Mouse (Mus musculus): Measurements from ENCODE around the gene St6gal1.
"Not testable (repeated sequence)": the region's sequence is repeated elsewhere in the genome, so short reads cannot be mapped to it uniquely, and the experiment has no call there.

St6gal1 gene

DNA sequence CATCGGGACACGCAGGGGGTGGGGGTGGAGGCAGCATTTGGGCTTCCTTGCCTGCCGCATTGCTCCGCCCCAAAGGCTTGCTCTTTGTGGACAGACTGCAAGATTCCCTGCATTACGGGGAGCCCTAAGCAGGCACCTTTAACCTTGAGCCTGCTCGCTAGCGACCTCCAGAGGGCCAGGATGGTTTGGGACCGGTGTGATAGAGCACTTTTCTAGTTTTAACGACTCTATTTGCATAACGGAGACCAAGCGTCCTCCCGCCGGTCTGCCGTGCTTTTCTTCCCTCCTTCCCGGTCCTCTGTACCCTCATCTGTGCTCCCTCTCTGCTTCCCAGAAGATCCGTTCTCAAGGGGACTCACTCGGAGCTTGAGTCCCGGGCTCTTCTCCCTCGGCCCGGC, at the start of gene St6gal1:
Gene St6gal1 (plus strand): TSS at position 70 of the 398 bp plus-strand sequence.
- DNase-seq (ENCODE audit: low spot score in 2 of 2) = peak; percentile 71 to 77

DNA sequence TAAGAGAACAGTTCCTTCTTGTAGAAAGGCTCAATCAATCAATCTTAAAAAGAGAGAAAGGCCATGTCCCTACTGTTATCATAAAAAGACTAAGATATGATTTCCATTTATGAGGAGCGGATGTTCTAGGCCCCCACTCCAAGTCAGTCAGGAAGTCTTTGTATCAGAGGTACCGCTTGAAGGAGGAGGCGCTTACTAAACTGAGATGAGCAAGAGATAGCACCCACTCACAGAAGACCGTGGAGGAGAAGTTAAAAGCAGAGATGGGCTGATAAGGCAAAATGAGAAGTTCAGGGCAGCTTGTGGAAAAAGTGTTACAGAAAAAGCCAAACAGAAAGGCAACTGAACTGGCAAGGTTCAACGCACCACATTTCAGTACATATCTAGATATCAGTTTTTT, 49.7 kb upstream of the St6gal1 start:
- no peak for DNase-seq (ENCODE audit: low spot score in 2 of 2)

DNA sequence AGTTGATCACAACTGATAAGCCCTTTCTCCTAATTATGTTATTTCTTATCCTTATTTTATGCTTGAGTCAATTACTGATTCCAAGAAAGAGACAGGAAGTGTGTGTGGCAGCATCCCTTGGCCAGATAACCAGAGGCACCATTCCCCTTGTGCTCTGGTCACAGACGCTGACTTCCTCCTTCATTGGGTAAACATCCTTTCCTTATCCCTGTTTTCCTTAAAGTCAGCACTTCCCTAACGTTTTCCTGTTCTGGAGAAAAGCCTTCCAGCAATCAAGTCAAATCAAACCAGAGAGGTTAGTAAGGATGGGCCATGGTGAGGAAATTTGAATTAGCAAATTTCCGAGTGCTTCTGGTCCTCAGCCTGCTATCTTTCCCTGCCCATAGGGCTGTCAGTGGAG, 48.6 kb upstream of the St6gal1 start:
- DNase-seq (ENCODE audit: low spot score in 2 of 2) = no peak

DNA sequence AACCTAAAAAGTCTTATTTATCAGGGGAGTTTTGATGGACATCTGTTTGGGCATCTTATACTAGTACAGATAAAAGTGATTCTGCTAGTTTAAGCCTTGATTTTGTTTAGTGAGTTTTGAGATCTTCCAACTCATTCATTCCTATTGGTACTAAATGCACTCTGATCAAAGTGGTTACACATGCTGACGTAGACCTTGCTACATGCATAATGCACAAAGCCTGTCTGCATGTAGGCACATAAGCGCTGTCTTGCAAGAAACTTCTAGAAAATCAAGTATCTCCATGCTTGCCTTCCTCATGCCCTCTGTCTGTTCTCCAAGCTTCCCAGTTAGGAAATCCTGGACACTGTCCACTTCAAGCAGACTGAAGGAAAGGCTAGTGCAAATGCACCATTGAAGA, 46.7 kb upstream of the St6gal1 start:
- no peak for DNase-seq (ENCODE audit: low spot score in 2 of 2)

DNA sequence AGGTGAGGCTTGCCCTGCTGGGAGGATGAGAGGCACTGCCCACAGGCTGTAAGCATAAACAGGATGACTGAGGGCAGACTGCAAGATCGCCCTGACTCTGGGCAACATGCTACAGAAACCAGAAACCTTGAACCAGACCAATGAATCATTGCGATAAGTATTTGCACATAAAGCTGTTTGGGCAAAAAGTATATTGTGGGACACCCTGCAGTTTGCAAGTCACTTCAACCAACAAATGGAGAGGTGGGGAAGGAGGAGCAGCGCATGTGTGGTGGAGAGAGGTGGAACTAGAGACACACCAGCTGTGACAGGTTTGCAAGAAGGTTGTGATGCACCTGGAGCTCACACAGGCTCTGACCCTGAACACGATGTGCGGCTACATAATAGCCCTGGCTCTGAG, 45.7 kb upstream of the St6gal1 start:
- DNase-seq (ENCODE audit: low spot score in 2 of 2) = no peak

DNA sequence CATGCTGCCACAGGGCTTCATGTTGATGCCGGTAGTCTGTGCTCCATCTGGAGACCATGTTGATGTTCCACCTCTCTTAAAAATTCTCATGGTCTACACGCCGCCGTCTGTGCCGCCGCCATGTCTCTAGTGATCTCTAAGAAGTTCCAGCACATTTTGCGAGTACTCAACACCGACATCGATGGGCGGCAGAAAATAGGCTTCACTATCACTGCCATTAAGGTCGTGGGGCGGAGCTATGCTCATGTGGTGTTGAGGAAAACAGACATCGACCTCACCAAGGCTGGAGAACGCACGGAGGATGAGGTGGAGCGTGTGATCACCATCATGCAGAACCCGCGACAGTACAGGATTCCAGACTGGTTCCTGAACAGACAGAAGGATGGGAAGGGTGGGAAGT, 45.1 kb upstream of the St6gal1 start:
- DNase-seq (ENCODE audit: low spot score in 2 of 2) = not testable (repeated sequence)

DNA sequence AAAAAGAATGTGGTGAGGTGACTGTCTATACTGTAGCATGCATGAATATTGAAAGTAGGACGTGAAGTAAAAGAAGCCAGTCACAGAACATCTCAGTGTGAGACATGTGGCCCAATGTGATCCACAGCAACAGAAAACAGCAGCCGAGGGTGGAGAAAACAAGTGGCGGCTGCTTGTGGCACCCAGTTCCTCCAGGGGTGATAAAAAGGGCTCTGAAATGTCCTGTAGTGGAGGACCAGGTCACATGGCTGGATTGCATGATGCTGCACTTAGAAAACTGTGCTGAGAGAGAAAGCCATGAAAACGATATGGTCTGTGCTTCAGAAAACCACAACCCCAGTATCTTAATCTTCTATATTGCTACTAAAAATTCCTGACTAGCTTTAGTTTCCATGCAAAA, 43.5 kb upstream of the St6gal1 start:
- no peak for DNase-seq (ENCODE audit: low spot score in 2 of 2)

DNA sequence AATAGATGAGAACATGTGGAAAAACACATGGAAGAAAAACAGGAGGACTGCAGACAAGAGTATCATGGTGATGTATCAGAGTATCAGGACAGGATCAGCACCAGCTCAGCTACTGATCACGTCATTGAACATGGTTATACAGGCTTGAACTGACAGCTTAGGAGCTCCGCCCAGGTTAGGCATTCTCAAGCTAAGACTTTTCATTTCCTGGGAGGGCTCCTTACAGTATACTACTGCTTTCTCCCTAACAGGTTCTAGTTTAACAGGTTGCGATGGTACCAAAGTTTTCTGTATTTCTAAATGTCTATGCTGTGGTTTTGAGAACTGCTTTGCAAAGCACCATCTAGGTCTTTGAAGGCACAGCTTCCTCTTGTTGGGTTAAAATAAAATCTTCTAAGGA, 43.1 kb upstream of the St6gal1 start:
- DNase-seq (ENCODE audit: low spot score in 2 of 2) = no peak

DNA sequence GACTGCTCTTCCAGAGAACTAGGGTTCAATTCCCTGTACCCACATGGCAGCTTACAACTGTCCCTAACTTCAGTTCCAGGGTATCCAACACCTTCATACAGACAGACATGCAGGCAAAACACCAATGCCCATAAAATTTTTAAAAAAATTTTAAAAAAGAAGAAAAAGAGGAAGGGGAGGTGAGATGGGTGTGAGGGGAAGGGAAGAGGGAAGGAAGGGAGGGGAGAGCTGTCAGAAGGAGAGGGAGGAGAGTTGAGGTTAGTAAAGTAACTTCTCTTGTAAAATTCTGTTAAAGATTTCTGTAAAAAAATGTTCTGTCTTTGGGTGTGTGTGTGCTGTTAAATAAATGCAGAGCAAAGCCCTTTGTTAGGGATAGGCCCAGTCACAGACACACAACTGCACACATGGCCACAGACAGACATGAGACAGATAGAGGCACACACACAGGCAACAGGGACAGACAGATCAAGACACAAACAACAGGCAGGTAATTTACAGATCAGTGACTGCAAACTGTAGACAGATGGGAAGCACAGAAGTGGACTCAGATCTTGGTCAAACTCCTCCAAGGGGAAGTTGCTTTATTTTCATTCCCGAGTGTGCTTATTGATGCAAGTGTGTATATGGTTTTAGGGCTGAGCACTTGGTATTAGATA, 42.5 kb upstream of the St6gal1 start:
- no peak for DNase-seq (ENCODE audit: low spot score in 2 of 2)

DNA sequence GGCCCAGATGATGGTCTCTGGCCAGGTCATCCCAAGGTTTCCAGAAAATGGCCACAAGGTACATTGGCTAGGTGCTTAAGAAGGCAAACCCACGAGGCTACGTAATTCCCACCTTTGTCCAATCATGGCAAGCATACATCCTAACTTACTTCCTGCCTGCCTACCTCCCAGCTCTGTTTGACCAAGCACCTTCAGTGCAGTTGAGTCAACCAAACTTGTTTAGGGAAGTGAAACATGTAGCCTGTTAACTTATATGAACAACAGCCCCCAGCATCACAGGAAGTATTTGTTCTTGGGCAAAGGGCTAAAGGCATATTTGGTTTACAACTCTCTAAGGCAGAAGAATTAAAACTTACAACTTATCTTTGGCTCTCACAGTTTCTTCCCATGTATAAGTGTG, 38.7 kb upstream of the St6gal1 start:
- no peak for DNase-seq (ENCODE audit: low spot score in 2 of 2)

DNA sequence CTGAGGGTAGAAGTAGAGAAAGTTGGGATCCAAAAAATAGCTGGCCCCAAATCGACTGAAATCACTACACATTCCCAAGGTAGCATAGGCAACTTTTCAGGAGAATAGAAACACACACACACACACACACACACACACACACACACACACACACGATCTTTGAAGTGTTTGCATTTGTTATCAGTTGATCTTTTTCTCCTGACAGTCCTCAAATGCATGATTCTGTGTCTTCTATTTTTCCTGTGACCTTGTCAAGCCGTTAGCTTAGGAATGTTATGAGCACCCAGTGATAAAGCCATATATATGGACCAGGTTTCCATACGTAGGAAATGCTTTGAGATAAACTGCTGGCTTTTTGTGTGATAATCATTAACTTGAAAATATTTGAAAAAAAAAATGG, 38.1 kb upstream of the St6gal1 start:
- no peak for DNase-seq (ENCODE audit: low spot score in 2 of 2)

DNA sequence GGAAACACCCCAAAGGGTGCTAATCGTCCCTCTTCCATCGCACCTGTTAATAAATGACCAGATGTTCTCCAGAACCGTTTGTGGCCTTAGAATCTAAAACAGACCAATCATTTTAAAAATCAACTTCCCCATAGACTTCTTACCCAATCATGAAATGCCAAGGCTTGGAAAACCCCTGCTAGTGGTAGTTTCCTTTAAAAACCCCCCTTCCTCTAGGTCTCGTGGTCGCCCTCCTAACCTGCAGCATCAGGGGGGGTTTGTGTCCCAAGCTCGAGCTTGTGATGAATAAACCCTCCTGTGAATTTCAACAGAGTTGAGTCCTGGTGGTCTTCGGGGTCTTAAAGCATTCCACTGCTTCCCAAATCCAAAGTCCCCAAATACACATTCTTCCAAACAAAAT, 36.6 kb upstream of the St6gal1 start:
- DNase-seq (ENCODE audit: low spot score in 2 of 2) = no peak

DNA sequence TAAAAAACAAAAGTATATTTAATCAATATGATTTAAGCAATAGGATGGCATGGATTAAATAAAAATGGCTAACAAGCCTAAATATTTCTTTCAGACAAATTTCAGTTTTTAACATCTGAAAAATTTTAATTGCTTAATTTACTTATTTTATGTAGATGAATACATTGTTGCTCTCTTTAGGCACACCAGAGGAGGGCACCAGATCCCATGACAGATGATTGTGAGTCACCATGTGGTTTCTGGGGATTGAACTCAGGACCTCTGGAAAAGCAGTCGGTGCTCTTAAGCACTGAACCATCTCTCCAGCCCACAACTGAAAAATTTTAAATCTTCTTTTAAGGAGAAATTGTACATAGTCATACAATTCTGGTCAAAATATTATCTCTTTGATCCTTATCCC, 34.9 kb upstream of the St6gal1 start:
- no peak for DNase-seq (ENCODE audit: low spot score in 2 of 2)

DNA sequence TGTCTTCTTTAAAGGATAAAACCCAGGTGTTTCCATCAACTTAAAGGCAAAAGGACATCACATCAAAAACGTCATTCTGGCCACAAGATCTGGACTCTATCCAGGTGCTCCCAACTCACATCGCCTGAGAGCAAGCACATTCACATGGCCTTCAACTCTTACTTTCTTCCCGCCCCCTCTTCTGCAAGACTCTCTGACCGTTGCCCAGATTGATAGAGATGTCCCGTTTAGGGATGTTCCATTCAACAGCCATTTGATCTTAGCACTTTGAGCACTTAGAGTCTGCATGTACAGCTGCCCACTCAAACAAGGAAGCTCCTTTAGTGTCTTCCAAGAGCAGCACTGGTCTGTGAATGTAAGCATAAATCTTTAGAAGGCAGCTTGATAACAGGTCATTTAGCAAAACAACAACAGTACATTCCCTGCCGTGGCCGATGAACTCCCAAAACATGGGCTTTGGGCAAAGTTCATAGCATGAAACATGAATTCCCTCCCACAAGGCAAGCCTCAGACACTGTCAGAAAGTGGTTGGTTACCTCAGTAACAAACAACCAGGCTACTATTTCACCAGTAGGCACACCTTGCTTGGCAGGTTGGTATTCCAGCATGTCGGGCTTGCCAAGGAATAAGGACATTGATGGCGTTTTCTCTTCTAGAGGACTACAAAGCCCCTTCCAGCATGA, 32.8 kb upstream of the St6gal1 start:
- no peak for DNase-seq (ENCODE audit: low spot score in 2 of 2)

DNA sequence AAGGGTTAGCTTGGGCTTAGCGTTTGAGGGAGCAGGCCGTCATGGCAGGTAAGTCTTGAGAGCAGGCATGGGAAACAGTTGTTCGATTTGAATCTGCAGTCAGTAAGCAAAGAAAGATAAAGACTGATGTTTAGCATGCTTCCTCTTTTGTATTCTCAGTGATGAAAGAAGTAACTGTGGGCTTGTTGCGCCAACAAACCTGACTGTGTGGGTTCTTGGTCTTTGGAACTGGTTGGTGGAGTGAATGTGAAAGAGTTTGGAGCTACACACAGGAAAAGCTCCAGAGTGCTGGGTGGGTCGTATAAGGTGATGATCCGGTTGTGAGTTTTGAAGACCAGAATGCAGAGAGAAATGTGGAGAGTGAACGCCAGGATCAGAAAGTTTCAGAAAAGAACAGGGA, 28.9 kb upstream of the St6gal1 start:
- no peak for DNase-seq (ENCODE audit: low spot score in 2 of 2)

DNA sequence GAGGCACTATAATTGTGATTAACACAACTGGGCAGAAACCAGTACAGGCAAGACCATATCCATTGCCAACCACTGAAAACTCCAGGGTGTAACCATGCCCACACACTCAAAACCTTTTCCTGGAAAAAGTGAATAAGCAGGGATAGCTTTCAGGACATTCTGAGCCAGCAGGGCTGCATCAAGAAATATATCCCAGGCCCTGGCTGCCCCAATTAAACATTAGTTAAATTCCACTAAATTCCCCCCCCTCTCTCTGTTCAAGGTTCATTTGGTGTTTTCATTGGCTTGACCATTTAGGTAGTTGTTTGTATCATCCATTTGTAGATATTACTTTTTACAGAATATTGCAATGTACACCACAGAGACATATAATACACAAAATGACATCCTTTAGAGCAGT, 28.2 kb upstream of the St6gal1 start:
- DNase-seq (ENCODE audit: low spot score in 2 of 2) = no peak

DNA sequence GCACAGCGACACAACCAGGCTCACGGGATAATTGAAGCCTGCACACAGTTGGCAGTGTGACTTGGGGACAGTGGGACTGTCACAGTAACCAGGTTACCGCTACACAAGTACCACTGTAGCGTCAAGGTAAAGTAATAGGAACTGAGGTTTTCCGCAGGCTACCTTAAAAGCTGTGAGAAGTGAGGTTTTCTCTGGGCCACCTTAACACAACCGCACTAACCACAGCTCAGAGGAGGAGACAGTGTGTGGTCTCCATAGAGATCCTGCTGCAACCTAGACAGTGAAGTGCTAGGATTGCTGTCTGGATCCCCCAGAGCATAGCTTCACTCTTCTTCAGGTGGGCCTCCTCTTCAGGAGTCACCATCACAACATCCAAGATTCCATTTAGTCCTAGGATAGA, 27.7 kb upstream of the St6gal1 start:
- DNase-seq (ENCODE audit: low spot score in 2 of 2) = no peak

DNA sequence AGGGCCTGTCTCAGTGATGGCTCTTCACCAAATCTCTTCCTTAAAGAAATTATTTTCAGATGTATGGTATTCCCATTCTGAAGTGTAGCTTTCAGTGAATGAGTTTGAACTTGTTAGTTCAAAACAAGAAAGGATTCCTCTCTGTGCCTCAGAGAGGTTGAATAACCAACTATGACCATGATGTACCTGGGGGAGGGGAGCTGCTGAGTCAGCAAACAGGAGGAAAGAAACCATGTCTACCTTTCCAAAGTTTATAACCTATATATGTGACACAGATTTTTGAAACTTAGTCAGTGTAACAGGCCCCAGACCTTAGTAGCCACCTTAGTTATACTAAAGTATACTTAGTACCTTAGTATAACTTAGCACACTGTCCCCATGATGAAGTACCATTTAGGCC, 23.0 kb upstream of the St6gal1 start:
- no peak for DNase-seq (ENCODE audit: low spot score in 2 of 2)

DNA sequence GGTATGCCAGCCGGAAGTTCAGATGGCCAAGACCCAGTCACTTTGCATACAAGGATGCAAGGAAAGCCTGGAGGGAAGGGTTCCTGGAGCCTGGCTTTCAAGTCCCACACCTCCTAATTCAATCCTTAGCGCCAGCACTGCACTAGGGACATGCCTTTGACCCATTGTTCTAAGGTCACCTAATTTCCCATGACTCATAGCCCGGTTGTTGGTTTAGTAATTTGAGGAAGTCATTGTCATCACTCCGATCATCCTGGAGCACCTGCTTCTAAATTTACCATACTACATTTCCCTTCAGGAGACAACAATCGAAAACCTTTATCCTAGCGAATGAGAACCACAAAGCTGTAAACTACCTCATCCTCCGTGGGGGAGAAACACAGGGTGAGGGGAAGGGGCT, 10.2 kb upstream of the St6gal1 start:
- no peak for DNase-seq (ENCODE audit: low spot score in 2 of 2)

DNA sequence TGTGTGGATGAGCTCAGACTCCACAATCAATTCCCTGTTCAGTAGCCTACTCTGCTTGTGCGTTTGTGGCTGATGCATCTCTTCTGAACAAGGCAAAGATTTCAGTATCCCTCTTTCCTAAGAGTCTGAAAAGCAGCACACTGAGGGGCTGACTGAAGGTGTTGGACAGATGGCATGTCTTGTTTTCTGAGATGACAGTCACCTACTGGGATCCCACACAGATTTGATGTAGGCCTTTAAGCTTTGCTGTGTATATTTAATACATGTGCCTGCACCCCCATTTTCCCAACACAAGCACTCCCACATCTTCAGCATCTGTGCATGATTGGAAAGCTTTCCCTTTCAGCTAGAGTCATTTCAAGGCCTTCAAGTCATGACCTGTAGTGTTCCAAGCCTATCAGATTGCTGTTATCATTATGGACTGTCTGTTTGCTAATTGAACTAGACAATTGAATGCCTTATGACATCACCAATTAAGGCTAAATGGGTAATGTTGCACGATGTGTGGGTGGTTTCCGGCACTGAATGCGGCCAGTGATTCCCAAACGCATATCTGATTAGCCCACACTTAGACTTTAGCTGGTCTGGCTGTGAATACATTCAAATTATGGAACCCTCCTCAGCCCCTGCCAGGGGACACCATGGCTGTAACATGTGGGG, 9.2 kb upstream of the St6gal1 start:
- DNase-seq (ENCODE audit: low spot score in 2 of 2) = no peak

DNA sequence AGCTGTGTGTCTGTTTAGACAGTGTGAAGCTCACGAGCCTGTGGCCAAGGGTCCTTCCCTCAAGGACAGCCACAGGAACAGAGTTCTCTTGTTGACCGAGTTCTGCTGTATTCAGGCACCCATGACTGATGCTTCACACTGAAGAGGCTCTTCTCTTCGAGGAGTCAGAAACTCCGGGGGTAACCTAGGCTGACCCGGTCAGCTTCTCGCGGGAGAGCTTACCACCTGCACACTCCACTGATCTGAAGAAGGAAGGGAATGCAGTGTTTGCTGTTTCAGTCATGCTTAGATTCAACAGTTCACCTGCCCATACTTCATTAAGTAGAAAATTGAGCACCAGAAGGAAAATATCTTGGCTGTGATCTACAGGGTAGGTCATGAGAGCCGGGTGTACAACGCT, 8.2 kb upstream of the St6gal1 start:
- no peak for DNase-seq (ENCODE audit: low spot score in 2 of 2)

DNA sequence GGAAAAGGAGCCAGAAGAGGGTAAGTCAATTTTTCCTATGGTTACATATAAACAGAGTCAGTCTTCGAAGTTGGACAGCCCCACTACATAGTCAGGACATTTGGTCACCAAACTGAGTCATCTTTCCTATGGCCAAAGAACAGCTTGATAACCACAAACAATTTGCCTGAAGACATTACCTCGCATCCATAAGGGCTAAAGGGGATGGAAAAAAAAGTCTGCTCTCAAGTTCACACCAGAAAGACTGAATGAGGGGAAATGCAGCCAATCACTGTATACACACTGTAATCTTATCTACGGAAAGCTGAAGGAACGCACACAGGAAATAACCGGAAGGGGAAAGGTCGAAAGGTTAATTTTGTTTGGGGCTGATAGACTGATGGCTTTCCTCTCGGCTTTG, 6.2 kb upstream of the St6gal1 start:
- no peak for DNase-seq (ENCODE audit: low spot score in 2 of 2)

DNA sequence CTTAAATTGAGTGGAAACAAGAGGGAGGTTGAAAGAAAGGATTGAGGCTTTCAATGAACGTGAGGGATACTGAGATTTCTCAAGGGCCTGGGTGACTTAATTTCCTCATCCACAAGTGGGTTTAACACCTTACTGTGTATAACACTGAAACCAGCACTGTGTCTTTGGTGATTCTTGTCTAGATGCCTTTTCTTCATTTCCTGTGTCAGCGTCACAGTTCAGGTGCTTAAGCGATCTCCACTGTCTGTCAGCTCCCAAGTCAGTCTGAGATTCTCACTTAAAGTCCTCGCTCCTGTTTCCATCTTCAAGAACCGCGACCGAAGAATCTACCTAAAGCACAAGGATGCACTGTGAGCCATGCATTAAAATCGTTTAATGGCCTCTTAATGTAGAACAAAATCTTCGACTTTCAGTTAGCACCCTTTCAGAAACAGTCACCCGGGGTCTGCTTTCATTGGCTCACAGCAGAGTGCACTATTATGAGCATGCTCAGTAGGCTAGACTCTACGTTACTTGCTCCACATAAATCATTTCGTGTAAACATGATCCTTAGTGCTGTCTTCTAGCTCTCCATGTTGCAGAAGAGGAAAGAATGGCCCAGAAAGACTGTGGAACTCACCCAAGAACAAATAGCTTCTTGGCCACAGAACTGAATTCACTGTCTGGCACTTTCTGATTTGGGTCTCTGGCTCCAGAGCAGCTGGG, 1.2 kb upstream of the St6gal1 start:
- DNase-seq (ENCODE audit: low spot score in 2 of 2) = peak in 1 of 2 experiments; percentile 41

Data from right cerebral cortex, postnatal 10 days (tissue).